Mouse (Mus musculus) embryonic fibroblast, embryonic 13.5 days (primary cell): ENCODE measurements around the gene Rab37.

Experiments used
- CTCF ChIP-seq: IDR thresholded peaks from 2 replicates; pipeline ENCODE4 v1.5.1; 2011; ENCODE audit warnings: mild to moderate bottlenecking, control low read depth, low read length, moderate library complexity, borderline replicate concordance; ENCODE audit not compliant: insufficient read depth
- POLR2A ChIP-seq: IDR thresholded peaks from 2 replicates; pipeline ENCODE4 v1.6.1; 2011; ENCODE audit warnings: low read depth, mild to moderate bottlenecking, control low read depth, low read length, moderate library complexity

GRCm38 (mm10) chr11:115157933-115158719 is 66.9 kb downstream of the Rab37 start:
- no peak for TF ChIP-seq POLR2A
- TF ChIP-seq CTCF = no peak
